Mouse (Mus musculus) liver, embryonic 14.5 days (tissue): ENCODE data around the gene Slitrk3. TPM values are rescaled to one million over a fixed set of nuclear protein-coding genes. Genes with fewer than 3 reads are reported as not detected.

Source experiments
- ATAC-seq: fragments of 200-750 bp; cut with Nextera tagmentation; 2 replicates; pipeline ENCODE4 v1.8.0; 2017; ENCODE audit warnings: moderate number of reproducible peaks, mild to moderate bottlenecking, moderate library complexity; ENCODE audit not compliant: insufficient read depth
- DNase-seq, 3 experiments: peaks; one replicate each; pipeline ENCODE4 v3.0.0-alpha.2; 2012 to 2013; ENCODE audit warnings: low read depth in 3 of 3, low spot score in 3 of 3
- H3K27ac ChIP-seq: fragments of 300-500 bp; sonication (generic); 2 replicates; pipeline ENCODE4 v1.5.1; 2014; ENCODE audit warnings: moderate library complexity, mild to moderate bottlenecking, control low read depth, inconsistent platforms
- H3K27me3 ChIP-seq: fragments of 300-500 bp; sonication (generic); 2 replicates; pipeline ENCODE4 v1.6.1; 2014; ENCODE audit warnings: mild to moderate bottlenecking, low read length, moderate library complexity; ENCODE audit not compliant: control insufficient read depth, insufficient read depth
- H3K36me3 ChIP-seq: fragments of 300-500 bp; sonication (generic); replicated peaks from 2 replicates; pipeline ENCODE4 v1.6.1; 2014; ENCODE audit warnings: low read depth; ENCODE audit not compliant: control insufficient read depth, insufficient read depth
- H3K4me1 ChIP-seq, 2 experiments: fragments of 200-500 bp in 1 of 2; fragments of 300-500 bp in 1 of 2; sonication (generic) in 1 of 2; replicated peaks; 2 replicates each; pipeline ENCODE4 v1.6.1; 2012 to 2014; ENCODE audit warnings: antibody characterized with exemption in 1 of 2, inconsistent platforms in 1 of 2, low read length in 1 of 2; ENCODE audit not compliant: control insufficient read depth in 2 of 2, insufficient read depth in 2 of 2
- H3K4me2 ChIP-seq: fragments of 300-500 bp; sonication (generic); 2 replicates; pipeline ENCODE4 v1.6.1; 2014; ENCODE audit warnings: low read depth, mild to moderate bottlenecking, control low read depth, moderate library complexity
- H3K4me3 ChIP-seq, 2 experiments: fragments of 200-500 bp in 1 of 2; fragments of 300-500 bp in 1 of 2; sonication (generic) in 1 of 2; 2 replicates each; pipeline ENCODE4 v1.5.1; 2012 to 2014; ENCODE audit warnings: low read depth in 2 of 2, low read length in 2 of 2, mild to moderate bottlenecking in 2 of 2, control low read depth in 1 of 2, inconsistent platforms in 1 of 2, moderate library complexity in 1 of 2; ENCODE audit not compliant: insufficient read depth in 1 of 2
- H3K9ac ChIP-seq: fragments of 300-500 bp; sonication (generic); replicated peaks from 2 replicates; pipeline ENCODE4 v1.6.1; 2014; ENCODE audit warnings: mild to moderate bottlenecking, control low read depth, moderate library complexity
- H3K9me3 ChIP-seq: fragments of 300-500 bp; sonication (generic); 2 replicates; pipeline ENCODE4 v1.6.1; 2016; ENCODE audit warnings: low read length, mixed read lengths; ENCODE audit not compliant: control insufficient read depth
- CTCF ChIP-seq: IDR thresholded peaks from 2 replicates; pipeline ENCODE4 v1.5.1; 2016; ENCODE audit warnings: antibody characterized with exemption, low read depth, control low read depth
- EP300 ChIP-seq: IDR thresholded peaks from 2 replicates; pipeline ENCODE4 v1.6.1; 2016; ENCODE audit warnings: antibody characterized with exemption, low read depth
- WGBS: fragments of 180-500 bp; shearing (Covaris S2); extraction: QIAGEN DNeasy Blood & Tissue Kit; methylation state at CpG from one replicate; pipeline ENCODE4 v1.1.7; 2014; ENCODE audit not compliant: insufficient replicate concordance; 5-methylcytosine and 5-hydroxymethylcytosine counted together
- polyA plus RNA-seq, 2 experiments: library from polyadenylated mRNA; depleted of rRNA in 1 of 2; stranded (reverse) in 1 of 2; unstranded in 1 of 2; fragments of >200 nt; fragmentation: Nextera tagmentation in 1 of 2; extraction: Ambion mirVana in 1 of 2; gene quantifications; 2 replicates each; pipeline versions ENCODE4 v1.2.1 to v1.2.3; 2012 to 2014

Gene Slitrk3
- polyA plus RNA-seq, 2 experiments = 0.01 TPM; not detected in 1

- H3K4me3 ChIP-seq = no peak overlapping the region
These were observed 959 bp downstream of the Slitrk3 start for GRCm38 (mm10) chr3:73056492-73057196.

GRCm38 (mm10) chr3:73056044-73056438 lies 1.6 kb downstream of the Slitrk3 start:
- Histone ChIP-seq H3K9me3 (no peaks in the 10 kb centered on the region), H3K4me3 (no peak overlapping the region), H3K36me3 (no peaks in the 10 kb centered on the region), H3K4me2 (no peak overlapping the region), H3K9ac (no peak overlapping the region), H3K4me1 (no peaks in the 10 kb centered on the region), H3K27me3 (peaks cover 11% of the 10 kb centered on the region), H3K27ac (no peak overlapping the region)
- WGBS = 38% methylated on average over 5 of the region's 5 CpGs
- ATAC-seq = no peak
- no peak for DNase-seq
- no peak for TF ChIP-seq EP300
- TF ChIP-seq CTCF = no peak

More at GRCm38 (mm10) chr3:73056492-73057196, 959 bp downstream of the Slitrk3 start:
- H3K4me2 ChIP-seq = peak overlapping the region; percentile 48
- ATAC-seq (no peak), DNase-seq (no peak)
- no peaks in the 10 kb centered on the region for H3K4me1 ChIP-seq
- TF ChIP-seq CTCF (no peak), EP300 (no peak)
- H3K27me3 ChIP-seq = peaks cover 11% of the 10 kb centered on the region
- H3K9me3 ChIP-seq = no peaks in the 10 kb centered on the region
- 3% methylated on average over 32 of the region's 32 CpGs for WGBS
- no peak overlapping the region for H3K9ac ChIP-seq
- H3K27ac ChIP-seq = no peak overlapping the region
- H3K36me3 ChIP-seq = no peaks in the 10 kb centered on the region

- Histone ChIP-seq H3K27ac (no peak overlapping the region), H3K4me3 (no peak overlapping the region), H3K9me3 (no peaks in the 10 kb centered on the region), H3K4me1 (no peaks in the 10 kb centered on the region), H3K9ac (no peak overlapping the region), H3K27me3 (peaks cover 11% of the 10 kb centered on the region), H3K36me3 (no peaks in the 10 kb centered on the region), H3K4me2 (no peak overlapping the region)
- ATAC-seq (no peak), DNase-seq (no peak)
- 30% methylated on average over 7 of the region's 7 CpGs for WGBS
- TF ChIP-seq CTCF (no peak), EP300 (no peak)
These were observed 2.1 kb downstream of the Slitrk3 start for GRCm38 (mm10) chr3:73055399-73056043.

DNA sequence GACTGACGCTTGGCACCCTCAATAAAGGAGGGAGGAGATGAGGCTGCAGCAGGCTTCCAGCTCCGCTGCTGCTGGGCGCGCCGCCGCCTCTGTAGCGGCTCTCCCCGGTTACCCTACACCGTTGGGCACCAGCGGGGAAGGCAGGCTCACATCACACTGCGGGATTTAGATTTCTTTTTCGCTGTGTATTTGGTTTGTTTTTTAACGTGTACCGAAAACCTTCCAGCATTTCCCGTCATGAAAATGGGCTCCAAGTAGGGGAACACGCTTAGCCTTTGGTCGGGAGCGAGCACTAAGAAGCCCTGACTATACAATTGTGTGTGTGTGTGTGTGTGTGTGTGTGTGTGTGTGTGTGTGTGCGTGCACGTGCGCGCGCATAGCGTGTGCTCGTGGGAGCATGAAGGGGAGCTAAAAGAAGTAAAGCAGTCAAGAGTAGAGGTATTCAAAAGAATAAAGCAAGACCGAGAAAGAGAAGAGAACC lies 4.1 kb downstream of the Slitrk3 start:
- Histone ChIP-seq H3K27me3 (peaks cover 11% of the 10 kb centered on the region), H3K27ac (no peak overlapping the region), H3K9me3 (no peaks in the 10 kb centered on the region), H3K9ac (no peak overlapping the region), H3K4me3 (peak overlapping the region; percentile 4 to 13; a peak in 1 of 4 replicates), H3K4me2 (peak overlapping the region; percentile 28), H3K4me1 (no peaks in the 10 kb centered on the region), H3K36me3 (no peaks in the 10 kb centered on the region)
- TF ChIP-seq CTCF (no peak), EP300 (no peak)
- 1% methylated on average over 26 of the region's 26 CpGs for whole genome bisulfite sequencing
- no peak for ATAC-seq
- no peak for DNase-seq

GRCm38 (mm10) chr3:73046248-73046647 lies 11.4 kb downstream of the Slitrk3 start:
- ATAC-seq = no peak

More at GRCm38 (mm10) chr3:73046248-73046647, 11.4 kb downstream of the Slitrk3 start:
- Histone ChIP-seq H3K9ac (no peak overlapping the region), H3K4me3 (no peak overlapping the region), H3K4me2 (no peak overlapping the region), H3K36me3 (no peaks in the 10 kb centered on the region), H3K4me1 (no peaks in the 10 kb centered on the region), H3K27ac (no peak overlapping the region), H3K9me3 (no peaks in the 10 kb centered on the region), H3K27me3 (no peaks in the 10 kb centered on the region)
- 3% methylated on average over 3 of the region's 3 CpGs for WGBS
- DNase-seq = peak in 2 of 3 experiments; percentile 1 to 4
- TF ChIP-seq EP300 = no peak
- TF ChIP-seq CTCF = peak; percentile 70
